Mouse (Mus musculus): ENCODE results near the gene Zfp810. TPM values are rescaled to one million over a fixed set of nuclear protein-coding genes. Genes with fewer than 3 reads are reported as not detected.
"Not testable (repeated sequence)": the region's sequence is repeated elsewhere in the genome, so short reads cannot be mapped to it uniquely, and the experiment has no call there.

The Zfp810 gene
- polyA plus RNA-seq, 1 experiment, result 2.6 TPM

GRCm38 (mm10) chr9:22327099-22327474, 19.6 kb upstream of the Zfp810 start:
- Histone ChIP-seq H3K4me1 (ENCODE audit: control insufficient read depth, insufficient read depth, insufficient read length, low read length) (no peaks in the 10 kb centered on the region), H3K27me3 (ENCODE audit: control insufficient read depth, insufficient read depth, low read length) (no peaks in the 10 kb centered on the region), H3K36me3 (ENCODE audit: control insufficient read depth, insufficient read depth, low read length) (peaks cover 4% of the 10 kb centered on the region; the same call in 1 of the 2 replicates), H3K4me3 (ENCODE audit: low read depth, low read length) (peak overlapping the region; percentile 75), H3K27ac (ENCODE audit: insufficient read depth, low read depth, low read length) (peak overlapping the region; percentile 36)
- WGBS, result 13% methylated on average over 9 of the region's 9 CpGs
- TF ChIP-seq CTCF (IDR thresholded peaks at IDR 0.05; ENCODE audit: extremely low read depth, insufficient read length, insufficient replicate concordance, low read depth, low read length) (no peak), POLR2A (IDR thresholded peaks at IDR 0.05; ENCODE audit: low read depth, low read length) (no peak)

GRCm38 (mm10) chr9:22324579-22324978, 17.1 kb upstream of the Zfp810 start:
- Histone ChIP-seq H3K4me1 (ENCODE audit: control insufficient read depth, insufficient read depth, insufficient read length, low read length) (no peaks in the 10 kb centered on the region), H3K27ac (ENCODE audit: insufficient read depth, low read depth, low read length) (no peak overlapping the region), H3K36me3 (ENCODE audit: control insufficient read depth, insufficient read depth, low read length) (no peaks in the 10 kb centered on the region), H3K4me3 (ENCODE audit: low read depth, low read length) (no peak overlapping the region), H3K27me3 (ENCODE audit: control insufficient read depth, insufficient read depth, low read length) (no peaks in the 10 kb centered on the region)
- 92% methylated on average over 1 of the region's 1 CpGs for WGBS
- TF ChIP-seq CTCF (IDR thresholded peaks at IDR 0.05; ENCODE audit: extremely low read depth, insufficient read length, insufficient replicate concordance, low read depth, low read length) (no peak), POLR2A (IDR thresholded peaks at IDR 0.05; ENCODE audit: low read depth, low read length) (no peak)

- Histone ChIP-seq H3K4me1 (ENCODE audit: control insufficient read depth, insufficient read depth, insufficient read length, low read length) (no peaks in the 10 kb centered on the region), H3K4me3 (ENCODE audit: low read depth, low read length) (no peak overlapping the region), H3K36me3 (ENCODE audit: control insufficient read depth, insufficient read depth, low read length) (no peaks in the 10 kb centered on the region), H3K27me3 (ENCODE audit: control insufficient read depth, insufficient read depth, low read length) (no peaks in the 10 kb centered on the region), H3K27ac (ENCODE audit: insufficient read depth, low read depth, low read length) (no peak overlapping the region)
- WGBS, result 75% methylated on average over 8 of the region's 8 CpGs
- no peak for TF ChIP-seq CTCF (IDR thresholded peaks at IDR 0.05; ENCODE audit: extremely low read depth, insufficient read length, insufficient replicate concordance, low read depth, low read length)
- TF ChIP-seq POLR2A (IDR thresholded peaks at IDR 0.05; ENCODE audit: low read depth, low read length), result no peak
These were observed 15.1 kb upstream of the Zfp810 start for GRCm38 (mm10) chr9:22322381-22323211.

GRCm38 (mm10) chr9:22319109-22319508, 11.7 kb upstream of the Zfp810 start:
- no peak overlapping the region for H3K4me3 ChIP-seq (ENCODE audit: low read depth, low read length)
- WGBS, result 74% methylated on average over 1 of the region's 1 CpGs
- H3K36me3 ChIP-seq (ENCODE audit: control insufficient read depth, insufficient read depth, low read length), result no peaks in the 10 kb centered on the region
- no peaks in the 10 kb centered on the region for H3K27me3 ChIP-seq (ENCODE audit: control insufficient read depth, insufficient read depth, low read length)
- TF ChIP-seq POLR2A (IDR thresholded peaks at IDR 0.05; ENCODE audit: low read depth, low read length), result no peak
- no peaks in the 10 kb centered on the region for H3K4me1 ChIP-seq (ENCODE audit: control insufficient read depth, insufficient read depth, insufficient read length, low read length)
- H3K27ac ChIP-seq (ENCODE audit: insufficient read depth, low read depth, low read length), result no peak overlapping the region

GRCm38 (mm10) chr9:22316047-22316446, 8.6 kb upstream of the Zfp810 start:
- WGBS, result 80% methylated on average over 5 of the region's 5 CpGs
- not testable (repeated sequence) for H3K36me3 ChIP-seq (ENCODE audit: control insufficient read depth, insufficient read depth, low read length); H3K4me3 ChIP-seq (ENCODE audit: low read depth, low read length); H3K27me3 ChIP-seq (ENCODE audit: control insufficient read depth, insufficient read depth, low read length); H3K27ac ChIP-seq (ENCODE audit: insufficient read depth, low read depth, low read length); H3K4me1 ChIP-seq (ENCODE audit: control insufficient read depth, insufficient read depth, insufficient read length, low read length)

- TF ChIP-seq CTCF (IDR thresholded peaks at IDR 0.05; ENCODE audit: extremely low read depth, insufficient read length, insufficient replicate concordance, low read depth, low read length) (no peak), POLR2A (IDR thresholded peaks at IDR 0.05; ENCODE audit: low read depth, low read length) (no peak)
- no peaks in the 10 kb centered on the region for H3K27me3 ChIP-seq (ENCODE audit: control insufficient read depth, insufficient read depth, low read length)
- no peaks in the 10 kb centered on the region for H3K36me3 ChIP-seq (ENCODE audit: control insufficient read depth, insufficient read depth, low read length)
- 69% methylated on average over 3 of the region's 3 CpGs for WGBS
- no peaks in the 10 kb centered on the region for H3K4me1 ChIP-seq (ENCODE audit: control insufficient read depth, insufficient read depth, insufficient read length, low read length)
- H3K4me3 ChIP-seq (ENCODE audit: low read depth, low read length), result no peak overlapping the region
- no peak overlapping the region for H3K27ac ChIP-seq (ENCODE audit: insufficient read depth, low read depth, low read length)
These were observed 6.6 kb upstream of the Zfp810 start for GRCm38 (mm10) chr9:22314066-22314465.

GRCm38 (mm10) chr9:22313218-22313617, 5.8 kb upstream of the Zfp810 start:
- TF ChIP-seq POLR2A (IDR thresholded peaks at IDR 0.05; ENCODE audit: low read depth, low read length), result no peak
- TF ChIP-seq CTCF (IDR thresholded peaks at IDR 0.05; ENCODE audit: extremely low read depth, insufficient read length, insufficient replicate concordance, low read depth, low read length), result no peak
- 68% methylated on average over 5 of the region's 5 CpGs for WGBS
- no peaks in the 10 kb centered on the region for H3K27me3 ChIP-seq (ENCODE audit: control insufficient read depth, insufficient read depth, low read length)

More at GRCm38 (mm10) chr9:22313218-22313617, 5.8 kb upstream of the Zfp810 start:
- no peak overlapping the region for H3K4me3 ChIP-seq (ENCODE audit: low read depth, low read length)
- H3K4me1 ChIP-seq (ENCODE audit: control insufficient read depth, insufficient read depth, insufficient read length, low read length), result no peaks in the 10 kb centered on the region
- H3K27ac ChIP-seq (ENCODE audit: insufficient read depth, low read depth, low read length), result peak overlapping the region; percentile 1; the same call in 1 of the 2 replicates
- H3K36me3 ChIP-seq (ENCODE audit: control insufficient read depth, insufficient read depth, low read length), result no peaks in the 10 kb centered on the region
